ENCODE assay signal across 8 mouse cellular contexts in genomic region chr4:46388556-46388955, GRCm38 (mm10). TPM values are rescaled to one million over a fixed set of nuclear protein-coding genes. Genes with fewer than 3 reads are reported as not detected.
DNase-seq lines count a peak whose midpoint lies in the region; ATAC-seq and TF ChIP-seq lines count a peak whose summit lies in the region.

No protein-coding gene starts in this region.

- WGBS in lung, adult 2 months = 7% methylated on average over 5 of the region's 5 CpGs
- 41% methylated on average over 5 of the region's 5 CpGs for WGBS in embryonic facial prominence, embryonic 10.5 days
- 25% methylated on average over 5 of the region's 5 CpGs for WGBS in intestine, embryonic 14.5 days
- 41% methylated on average over 5 of the region's 5 CpGs for WGBS in neural tube, embryonic 13.5 days

- H3K9ac ChIP-seq in intestine, embryonic 14.5 days (ENCODE audit: low read length) = peak overlapping the region; percentile 95
- peak overlapping the region; percentile 89 for H3K9ac ChIP-seq in neural tube, embryonic 13.5 days

- H3K4me3 ChIP-seq in lung, adult 2 months (replicated peaks; ENCODE audit: extremely low read depth, low read depth, low read length) = peak overlapping the region; percentile 91
- peak overlapping the region; percentile 75 for H3K4me3 ChIP-seq in embryonic facial prominence, embryonic 10.5 days
- peak overlapping the region; percentile 82 for H3K4me3 ChIP-seq in intestine, embryonic 14.5 days (ENCODE audit: low read depth, low read length)
- peak overlapping the region; percentile 64 for H3K4me3 ChIP-seq in neural tube, embryonic 13.5 days

- H3K4me2 ChIP-seq in intestine, embryonic 14.5 days (ENCODE audit: low read length) = peak overlapping the region; percentile 72
- peak overlapping the region; percentile 62 for H3K4me2 ChIP-seq in neural tube, embryonic 13.5 days

- no peaks in the 10 kb centered on the region for H3K4me1 ChIP-seq in lung, adult 2 months (ENCODE audit: control insufficient read depth, insufficient read depth, low read length)
- H3K4me1 ChIP-seq in embryonic facial prominence, embryonic 10.5 days = peaks cover 9% of the 10 kb centered on the region
- H3K4me1 ChIP-seq in intestine, embryonic 14.5 days (replicated peaks; ENCODE audit: control insufficient read depth, insufficient read depth, low read length) = no peaks in the 10 kb centered on the region; the same call in 1 of the 2 replicates
- peaks cover 9% of the 10 kb centered on the region for H3K4me1 ChIP-seq in neural tube, embryonic 13.5 days (replicated peaks)

- TF ChIP-seq CTCF in lung, adult 2 months (IDR thresholded peaks at IDR 0.05; ENCODE audit: insufficient read depth, low read length) = no peak

- H3K36me3 ChIP-seq in embryonic facial prominence, embryonic 10.5 days (replicated peaks) = peaks cover 33% of the 10 kb centered on the region
- peaks cover 24% of the 10 kb centered on the region for H3K36me3 ChIP-seq in intestine, embryonic 14.5 days (ENCODE audit: control insufficient read depth, insufficient read depth, low read length)
- peaks cover 30% of the 10 kb centered on the region for H3K36me3 ChIP-seq in neural tube, embryonic 13.5 days

- TF ChIP-seq POLR2A in lung, adult 2 months (IDR thresholded peaks at IDR 0.05; ENCODE audit: borderline replicate concordance, extremely low read depth, low read depth, low read length) = no peak

- H3K27ac ChIP-seq in embryonic facial prominence, embryonic 10.5 days (replicated peaks) = peak overlapping the region; percentile 98
- peak overlapping the region; percentile 94; the same call in 1 of the 2 replicates for H3K27ac ChIP-seq in intestine, embryonic 14.5 days (ENCODE audit: low read depth)
- 0 out of 2 replicates have a peak overlapping the region, but pooled peaks have one; percentile 93 for H3K27ac ChIP-seq in neural tube, embryonic 13.5 days (replicated peaks)

- no peak for DNase-seq in lung, adult 2 months
- DNase-seq in lung, postnatal 25 days (ENCODE audit: low spot score) = no peak
- no peak for DNase-seq in embryonic facial prominence, embryonic 10.5 days (ENCODE audit: low spot score)
- DNase-seq in intestine, embryonic 14.5 days (ENCODE audit: low spot score) = no peak
- no peak for DNase-seq in spleen, postnatal 4 days (ENCODE audit: low spot score in 2 of 2)
- no peak for DNase-seq in right cerebral cortex, adult 2 months (ENCODE audit: low spot score in 2 of 2)

- H3K27me3 ChIP-seq in embryonic facial prominence, embryonic 10.5 days (replicated peaks; ENCODE audit: low read depth, poor library complexity, severe bottlenecking) = no peaks in the 10 kb centered on the region
- no peaks in the 10 kb centered on the region for H3K27me3 ChIP-seq in intestine, embryonic 14.5 days (replicated peaks; ENCODE audit: control insufficient read depth, insufficient read depth, low read length)
- no peaks in the 10 kb centered on the region for H3K27me3 ChIP-seq in neural tube, embryonic 13.5 days

- no peak for ATAC-seq in intestine, embryonic 14.5 days (replicated peaks; ENCODE audit: low FRiP score, low TSS enrichment, low read depth)
- ATAC-seq in neural tube, embryonic 13.5 days (ENCODE audit: low read depth) = 0 out of 2 replicates have a peak, but pooled peaks have one; percentile 0
- ATAC-seq in megakaryocyte progenitor cell, adult 5-6 weeks (replicated peaks; ENCODE audit: poor library complexity) = no peak

- H3K9me3 ChIP-seq in embryonic facial prominence, embryonic 10.5 days = no peaks in the 10 kb centered on the region
- H3K9me3 ChIP-seq in intestine, embryonic 14.5 days (ENCODE audit: control insufficient read depth, low read length) = no peaks in the 10 kb centered on the region
- no peaks in the 10 kb centered on the region for H3K9me3 ChIP-seq in neural tube, embryonic 13.5 days

RNA-seq across cellular contexts. Expression of gene Trmo, which starts 0.7 kb away (rescaled TPM):
- 4.3 and 5.5 TPM in 2 replicates for polyA plus RNA-seq in lung, adult 2 months (2012; rRNA removed)
- 12.3 and 12.7 TPM in 2 replicates for polyA plus RNA-seq in embryonic facial prominence, embryonic 10.5 days (2016; fragmentation: Nextera tagmentation; extraction: Ambion mirVana)
- polyA plus RNA-seq in intestine, embryonic 14.5 days (2014; fragmentation: Nextera tagmentation; extraction: Ambion mirVana) = 11.3 and 13.1 TPM in 2 replicates
- 8.2 and 11.0 TPM in 2 replicates for polyA plus RNA-seq in neural tube, embryonic 13.5 days (2015; fragmentation: Nextera tagmentation; extraction: Ambion mirVana)
- 6.7 and 9.1 TPM in 2 replicates for total RNA-seq in megakaryocyte progenitor cell, adult 5-6 weeks (2015)
- 12.6 and 14.4 TPM in 2 replicates for total RNA-seq in megakaryocyte progenitor cell, adult 5-6 weeks (2017)

RNA-seq across cellular contexts. Expression of gene Hemgn, which starts 24.8 kb away (rescaled TPM):
- polyA plus RNA-seq in lung, adult 2 months (2012; rRNA removed) = not detected in 2 replicates
- 9.9 and 13.6 TPM in 2 replicates for polyA plus RNA-seq in embryonic facial prominence, embryonic 10.5 days (2016; fragmentation: Nextera tagmentation; extraction: Ambion mirVana)
- 0.27 and 0.42 TPM in 2 replicates for polyA plus RNA-seq in intestine, embryonic 14.5 days (2014; fragmentation: Nextera tagmentation; extraction: Ambion mirVana)
- 0.37 and 0.60 TPM in 2 replicates for polyA plus RNA-seq in neural tube, embryonic 13.5 days (2015; fragmentation: Nextera tagmentation; extraction: Ambion mirVana)
- total RNA-seq in megakaryocyte progenitor cell, adult 5-6 weeks (2015) = 11.7 and 25.5 TPM in 2 replicates
- total RNA-seq in megakaryocyte progenitor cell, adult 5-6 weeks (2017) = 9.6 and 20.6 TPM in 2 replicates

RNA-seq across cellular contexts. Expression of gene Foxe1, which starts 45.1 kb away (rescaled TPM):
- polyA plus RNA-seq in lung, adult 2 months (2012; rRNA removed) = 1.6 TPM in 1 of 2 replicates, not detected in the other
- polyA plus RNA-seq in embryonic facial prominence, embryonic 10.5 days (2016; fragmentation: Nextera tagmentation; extraction: Ambion mirVana) = 1.7 and 2.3 TPM in 2 replicates
- polyA plus RNA-seq in intestine, embryonic 14.5 days (2014; fragmentation: Nextera tagmentation; extraction: Ambion mirVana) = not detected in 2 replicates
- polyA plus RNA-seq in neural tube, embryonic 13.5 days (2015; fragmentation: Nextera tagmentation; extraction: Ambion mirVana) = not detected in 2 replicates
- total RNA-seq in megakaryocyte progenitor cell, adult 5-6 weeks (2015) = not detected in 2 replicates
- not detected in 2 replicates for total RNA-seq in megakaryocyte progenitor cell, adult 5-6 weeks (2017)
